Mouse (Mus musculus): ENCODE results near the gene Kng2. TPM values are rescaled to one million over a fixed set of nuclear protein-coding genes. Genes with fewer than 3 reads are reported as not detected.
"Not testable (repeated sequence)": the region's sequence is repeated elsewhere in the genome, so short reads cannot be mapped to it uniquely, and the experiment has no call there.

The Kng2 gene
- polyA plus RNA-seq, 1 experiment from 2014 or later = 0.34 TPM

- no peak for ATAC-seq (ENCODE audit: insufficient number of reproducible peaks, low FRiP score)
- Histone ChIP-seq H3K4me1 (replicated peaks) (no peaks in the 10 kb centered on the region), H3K27me3 (replicated peaks) (no peaks in the 10 kb centered on the region), H3K9me3 (replicated peaks) (peaks cover 10% of the 10 kb centered on the region; the same call in 1 of the 2 replicates), H3K36me3 (no peaks in the 10 kb centered on the region), H3K9ac (no peak overlapping the region), H3K4me2 (no peak overlapping the region), H3K4me3 (no peak overlapping the region), H3K27ac (ENCODE audit: poor library complexity, severe bottlenecking) (no peak overlapping the region)
- WGBS = 69% methylated on average over 5 of the region's 5 CpGs
These were observed 1.6 kb upstream of the Kng2 start for GRCm38 (mm10) chr16:23030673-23031435.

DNA sequence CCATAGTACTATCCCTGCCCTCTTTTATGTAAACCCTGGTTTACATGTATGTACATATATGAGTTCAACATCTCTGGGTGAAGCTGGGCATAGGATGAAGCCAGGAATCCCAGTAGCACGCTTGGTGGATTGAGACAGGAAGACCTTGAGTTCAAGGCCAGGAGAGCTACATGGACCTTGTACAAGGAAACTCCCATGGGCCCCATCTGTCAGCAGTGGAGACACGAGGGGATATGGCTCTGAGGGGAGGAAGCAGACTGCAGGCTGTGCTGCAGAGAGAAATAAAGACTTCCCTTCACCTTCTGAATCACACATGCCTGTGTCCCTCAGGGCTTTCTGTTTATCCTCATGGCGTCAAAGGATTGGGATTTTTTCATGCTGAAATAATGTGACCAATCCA is 1.9 kb downstream of the Kng2 start:
- not testable (repeated sequence) for H3K36me3 ChIP-seq; H3K4me1 ChIP-seq (replicated peaks); H3K27me3 ChIP-seq (replicated peaks); H3K4me2 ChIP-seq; H3K4me3 ChIP-seq; H3K9me3 ChIP-seq (replicated peaks); H3K27ac ChIP-seq (ENCODE audit: poor library complexity, severe bottlenecking); ATAC-seq (ENCODE audit: insufficient number of reproducible peaks, low FRiP score); H3K9ac ChIP-seq
- whole genome bisulfite sequencing = 32% methylated on average over 3 of the region's 3 CpGs

GRCm38 (mm10) chr16:23026582-23026981 is 2.7 kb downstream of the Kng2 start:
- ATAC-seq (ENCODE audit: insufficient number of reproducible peaks, low FRiP score) = no peak
- H3K36me3 ChIP-seq = no peaks in the 10 kb centered on the region
- no peaks in the 10 kb centered on the region for H3K27me3 ChIP-seq (replicated peaks)
- no peak overlapping the region for H3K4me3 ChIP-seq
- no peak overlapping the region for H3K9ac ChIP-seq
- no peak overlapping the region for H3K4me2 ChIP-seq
- peaks cover under 1% of the 10 kb centered on the region; the same call in 1 of the 2 replicates for H3K9me3 ChIP-seq (replicated peaks)
- no peak overlapping the region for H3K27ac ChIP-seq (ENCODE audit: poor library complexity, severe bottlenecking)
- no peaks in the 10 kb centered on the region for H3K4me1 ChIP-seq (replicated peaks)

DNA sequence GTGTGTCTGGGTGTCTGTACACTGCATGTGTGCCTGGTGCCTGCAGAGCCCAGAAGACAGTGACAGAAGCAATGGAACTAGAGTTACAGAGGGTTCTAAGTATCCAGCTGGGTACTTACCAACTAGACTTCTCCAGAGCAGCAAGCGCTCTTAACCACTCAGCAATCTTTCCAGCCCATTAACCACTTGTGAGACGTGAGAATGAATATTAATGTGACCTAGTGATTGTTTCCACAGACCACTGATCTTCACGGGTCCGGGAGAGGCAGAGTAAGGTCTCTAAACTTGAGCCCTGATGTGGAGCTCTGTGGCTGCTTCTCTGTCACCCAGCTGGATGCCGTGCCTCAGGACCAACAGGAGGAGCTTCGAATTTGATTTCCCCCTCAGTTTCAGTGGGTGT is 4.2 kb downstream of the Kng2 start:
- 60% methylated on average over 6 of the region's 6 CpGs for WGBS
- H3K36me3 ChIP-seq = no peaks in the 10 kb centered on the region
- no peak overlapping the region for H3K4me2 ChIP-seq
- no peak overlapping the region for H3K4me3 ChIP-seq
- ATAC-seq (ENCODE audit: insufficient number of reproducible peaks, low FRiP score) = no peak
- H3K9me3 ChIP-seq (replicated peaks) = no peaks in the 10 kb centered on the region
- no peak overlapping the region for H3K27ac ChIP-seq (ENCODE audit: poor library complexity, severe bottlenecking)
- no peak overlapping the region for H3K9ac ChIP-seq
- no peaks in the 10 kb centered on the region for H3K4me1 ChIP-seq (replicated peaks)
- H3K27me3 ChIP-seq (replicated peaks) = no peaks in the 10 kb centered on the region

GRCm38 (mm10) chr16:23020571-23020970 is 8.7 kb downstream of the Kng2 start:
- WGBS = 39% methylated on average over 1 of the region's 1 CpGs
- ATAC-seq (ENCODE audit: insufficient number of reproducible peaks, low FRiP score); H3K27me3 ChIP-seq (replicated peaks); H3K4me2 ChIP-seq; H3K36me3 ChIP-seq; H3K4me1 ChIP-seq (replicated peaks); H3K27ac ChIP-seq (ENCODE audit: poor library complexity, severe bottlenecking); H3K4me3 ChIP-seq; H3K9me3 ChIP-seq (replicated peaks); H3K9ac ChIP-seq: not testable (repeated sequence)

- not testable (repeated sequence) for H3K9ac ChIP-seq; H3K27me3 ChIP-seq (replicated peaks); ATAC-seq (ENCODE audit: insufficient number of reproducible peaks, low FRiP score); H3K36me3 ChIP-seq; H3K4me3 ChIP-seq; H3K9me3 ChIP-seq (replicated peaks); H3K4me1 ChIP-seq (replicated peaks); H3K4me2 ChIP-seq; H3K27ac ChIP-seq (ENCODE audit: poor library complexity, severe bottlenecking)
- WGBS = 85% methylated on average over 8 of the region's 8 CpGs
These were observed 14.6 kb downstream of the Kng2 start for GRCm38 (mm10) chr16:23014645-23015044.

- H3K4me1 ChIP-seq (replicated peaks) = not testable (repeated sequence)
These were observed 15.5 kb downstream of the Kng2 start for GRCm38 (mm10) chr16:23013786-23014185.

DNA sequence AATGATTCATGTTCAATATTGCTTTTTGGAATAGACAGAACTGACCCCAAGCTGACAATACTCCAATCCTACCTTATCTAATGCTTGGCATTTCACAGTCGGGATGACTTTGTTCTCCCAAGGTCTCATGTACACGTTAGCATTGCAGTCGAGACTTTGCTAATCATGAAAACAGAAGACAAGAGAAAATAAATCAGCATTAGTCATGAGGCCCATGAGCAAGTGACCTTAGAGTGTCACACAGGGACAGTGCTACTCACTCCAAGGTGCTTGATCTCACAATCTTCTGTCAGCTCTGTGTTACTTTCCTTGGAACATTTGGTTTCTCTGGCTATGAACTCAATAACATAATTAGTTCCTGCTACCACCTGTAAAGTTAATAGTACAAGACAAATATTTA is 32.3 kb downstream of the Kng2 start:
- not testable (repeated sequence) for H3K4me1 ChIP-seq (replicated peaks); H3K27me3 ChIP-seq (replicated peaks); H3K9me3 ChIP-seq (replicated peaks); H3K36me3 ChIP-seq; H3K27ac ChIP-seq (ENCODE audit: poor library complexity, severe bottlenecking); H3K4me2 ChIP-seq; ATAC-seq (ENCODE audit: insufficient number of reproducible peaks, low FRiP score); H3K9ac ChIP-seq; H3K4me3 ChIP-seq
- WGBS = 72% methylated on average over 3 of the region's 3 CpGs

More at GRCm38 (mm10) chr16:23013786-23014185, 15.5 kb downstream of the Kng2 start:
- not testable (repeated sequence) for H3K27ac ChIP-seq (ENCODE audit: poor library complexity, severe bottlenecking); H3K4me3 ChIP-seq; H3K27me3 ChIP-seq (replicated peaks); H3K9ac ChIP-seq; H3K9me3 ChIP-seq (replicated peaks); H3K4me2 ChIP-seq; ATAC-seq (ENCODE audit: insufficient number of reproducible peaks, low FRiP score); H3K36me3 ChIP-seq
- WGBS = 73% methylated on average over 2 of the region's 2 CpGs

DNA sequence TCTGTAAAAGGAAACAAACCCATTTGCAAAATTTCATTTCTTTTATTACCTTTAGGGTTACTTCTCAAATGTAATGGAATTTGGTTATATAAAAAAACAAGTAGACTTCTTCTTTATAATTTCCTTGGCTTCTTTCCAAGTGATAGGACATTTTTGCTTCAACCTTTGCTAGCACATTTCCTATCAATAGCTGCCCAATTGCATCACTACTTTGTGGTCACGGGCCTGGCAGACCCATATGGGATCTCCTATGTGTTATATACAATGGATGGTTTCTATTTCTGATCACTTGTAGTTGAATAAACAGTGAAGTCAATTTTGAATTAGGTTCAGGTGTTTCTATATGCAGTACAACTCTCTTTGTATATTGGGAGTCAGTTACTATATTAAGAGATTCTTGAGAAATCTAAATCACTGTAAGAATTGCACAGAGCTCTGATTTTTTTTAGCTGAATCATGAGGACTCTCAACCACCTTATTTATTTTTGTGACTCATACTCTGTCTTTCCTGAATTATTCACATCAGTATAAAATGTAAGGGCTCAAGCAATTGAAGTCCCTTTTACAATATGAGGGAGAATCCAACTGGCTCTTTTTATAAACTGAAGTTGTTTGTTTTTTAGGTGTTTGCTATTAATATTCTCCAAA is 61.8 kb downstream of the Kng2 start:
- no peak overlapping the region for H3K9ac ChIP-seq
- H3K9me3 ChIP-seq (replicated peaks) = no peaks in the 10 kb centered on the region
- H3K27ac ChIP-seq (ENCODE audit: poor library complexity, severe bottlenecking) = no peak overlapping the region
- H3K4me3 ChIP-seq = no peak overlapping the region
- no peaks in the 10 kb centered on the region for H3K27me3 ChIP-seq (replicated peaks)
- H3K36me3 ChIP-seq = no peaks in the 10 kb centered on the region
- WGBS = 57% methylated on average over 1 of the region's 1 CpGs
- no peak overlapping the region for H3K4me2 ChIP-seq
- no peaks in the 10 kb centered on the region for H3K4me1 ChIP-seq (replicated peaks)
- no peak for ATAC-seq (ENCODE audit: insufficient number of reproducible peaks, low FRiP score)

DNA sequence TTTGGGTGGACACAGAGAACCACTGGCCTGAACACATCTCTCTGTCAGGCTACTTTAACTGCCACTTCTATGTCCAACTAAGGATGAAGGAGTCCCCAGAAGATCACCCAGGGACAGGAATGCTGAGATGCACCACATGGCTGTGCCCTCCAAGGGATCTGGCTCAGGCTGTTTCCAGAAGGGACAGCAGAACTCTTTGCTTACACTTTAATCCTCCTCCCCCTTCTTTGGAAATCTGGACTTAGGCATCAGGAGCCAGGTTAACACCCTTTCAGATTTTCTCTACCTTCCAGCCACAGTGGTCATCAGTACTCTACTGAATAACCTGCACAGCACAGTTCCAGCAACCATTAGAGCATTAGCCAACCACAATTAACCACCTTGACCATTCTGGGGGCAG is 66.0 kb downstream of the Kng2 start:
- no peak for ATAC-seq (ENCODE audit: insufficient number of reproducible peaks, low FRiP score)
- H3K9me3 ChIP-seq (replicated peaks) = no peaks in the 10 kb centered on the region
- H3K27me3 ChIP-seq (replicated peaks) = no peaks in the 10 kb centered on the region
- H3K36me3 ChIP-seq = no peaks in the 10 kb centered on the region
- H3K27ac ChIP-seq (ENCODE audit: poor library complexity, severe bottlenecking) = no peak overlapping the region
- H3K4me3 ChIP-seq = no peak overlapping the region
- H3K4me2 ChIP-seq = no peak overlapping the region
- no peaks in the 10 kb centered on the region for H3K4me1 ChIP-seq (replicated peaks)
- H3K9ac ChIP-seq = no peak overlapping the region

DNA sequence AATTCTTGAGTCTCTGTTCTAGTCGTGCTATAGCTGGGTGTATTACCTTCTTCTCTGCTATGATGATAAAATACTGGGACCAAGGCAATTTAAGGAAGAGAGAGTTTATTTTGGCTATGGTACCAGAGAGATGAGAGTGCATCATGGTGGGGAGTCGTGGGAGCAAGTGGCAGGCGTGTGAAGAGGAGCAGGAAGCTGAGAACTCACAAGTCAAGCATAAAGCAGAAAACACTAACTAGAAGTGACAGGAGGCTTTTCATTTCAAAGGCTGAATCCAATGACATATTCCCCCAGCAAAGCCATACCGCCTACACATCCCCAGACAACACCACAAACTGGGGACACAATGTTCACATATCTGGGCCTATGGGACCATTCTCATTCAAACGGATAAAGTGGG is 67.0 kb downstream of the Kng2 start:
- no peaks in the 10 kb centered on the region for H3K4me1 ChIP-seq (replicated peaks)
- no peaks in the 10 kb centered on the region for H3K36me3 ChIP-seq
- no peak overlapping the region for H3K27ac ChIP-seq (ENCODE audit: poor library complexity, severe bottlenecking)
- H3K9ac ChIP-seq = no peak overlapping the region
- H3K9me3 ChIP-seq (replicated peaks) = no peaks in the 10 kb centered on the region
- no peak overlapping the region for H3K4me3 ChIP-seq
- H3K27me3 ChIP-seq (replicated peaks) = no peaks in the 10 kb centered on the region
- no peak for ATAC-seq (ENCODE audit: insufficient number of reproducible peaks, low FRiP score)
- WGBS = 71% methylated on average over 5 of the region's 5 CpGs
- no peak overlapping the region for H3K4me2 ChIP-seq

- Histone ChIP-seq H3K9me3 (replicated peaks) (no peaks in the 10 kb centered on the region), H3K4me3 (no peak overlapping the region), H3K36me3 (no peaks in the 10 kb centered on the region), H3K4me1 (replicated peaks) (no peaks in the 10 kb centered on the region), H3K27ac (ENCODE audit: poor library complexity, severe bottlenecking) (no peak overlapping the region), H3K4me2 (no peak overlapping the region), H3K9ac (no peak overlapping the region), H3K27me3 (replicated peaks) (no peaks in the 10 kb centered on the region)
- no peak for ATAC-seq (ENCODE audit: insufficient number of reproducible peaks, low FRiP score)
- 85% methylated on average over 8 of the region's 8 CpGs for WGBS
These were observed 68.2 kb downstream of the Kng2 start for GRCm38 (mm10) chr16:22961073-22961472.

Measured in heart, embryonic 12.5 days (tissue).